Mouse (Mus musculus) skeletal muscle tissue, postnatal 0 days (tissue): ENCODE data around the gene Grik3. TPM values are rescaled to one million over a fixed set of nuclear protein-coding genes. Genes with fewer than 3 reads are reported as not detected.

Experiments used
- microRNA-seq, 2 experiments: library from miRNA; unstranded; fragments of <30 nt; microRNA quantifications; one replicate each; pipeline ENCODE4; 2016
- polyA plus RNA-seq: library from polyadenylated mRNA; unstranded; fragments of >200 nt; fragmentation: Nextera tagmentation; extraction: Ambion mirVana; gene quantifications from 2 replicates; pipeline ENCODE4 v1.2.1, GENCODE M21; 2015

Grik3 gene
- polyA plus RNA-seq: 0.03 TPM in 1 of 2 replicates, not detected in the other

DNA sequence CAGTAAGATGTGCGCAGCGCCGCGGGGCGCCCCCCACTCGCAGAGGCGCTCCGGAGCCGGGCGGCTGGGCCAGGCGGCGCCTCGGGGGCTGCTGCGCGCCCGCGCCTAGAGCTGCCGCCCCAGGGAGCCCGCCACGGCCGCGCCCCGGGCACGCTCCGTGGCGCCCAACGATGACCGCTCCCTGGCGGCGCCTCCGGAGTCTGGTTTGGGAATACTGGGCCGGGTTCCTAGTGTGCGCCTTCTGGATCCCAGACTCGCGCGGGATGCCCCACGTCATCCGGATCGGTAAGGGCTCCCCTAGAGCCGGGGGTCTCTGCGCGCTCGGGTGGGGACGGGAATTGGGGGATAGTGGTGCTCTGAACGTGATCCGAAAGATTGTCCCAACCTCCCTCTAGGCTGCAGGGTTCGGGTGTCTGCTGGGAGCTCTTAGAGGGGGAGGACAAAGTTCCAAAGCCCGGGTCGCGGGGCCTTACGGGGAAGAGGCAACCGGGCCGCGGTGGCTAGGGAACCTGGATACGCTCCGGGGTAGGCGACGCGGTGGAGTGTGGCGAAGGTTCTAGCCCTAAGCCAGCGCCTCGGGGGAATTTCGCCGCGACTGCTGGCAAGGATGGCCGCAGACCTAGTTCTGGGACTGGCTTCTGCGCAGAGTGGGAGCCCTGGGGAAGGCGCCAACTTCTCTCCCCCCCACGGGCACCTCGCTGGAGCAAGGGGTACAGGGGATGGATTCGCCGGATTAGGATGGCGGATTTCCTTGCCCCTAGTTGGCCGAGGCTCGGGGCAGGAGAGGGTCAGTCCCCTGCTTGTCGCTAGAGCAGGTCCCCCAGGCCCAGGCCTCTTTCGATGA lies at the start of gene Grik3:
TSS of gene Grik3 (plus strand) at position 40 of the 844 bp plus-strand sequence.

Small RNAs within 50 kb of the gene (microRNA-seq; reads per million reads assigned to microRNA genes)
- 0 reads per million in 2 experiments for gene Mir692-2
